Mouse (Mus musculus) myocyte (in vitro differentiated cells): Measurements from ENCODE around the gene Card9. TPM values are rescaled to one million over a fixed set of nuclear protein-coding genes. Genes with fewer than 3 reads are reported as not detected.

ENCODE experiments used
- H3K27me3 ChIP-seq: one replicate; pipeline ENCODE4 v1.6.1; 2011; ENCODE audit not compliant: control insufficient read depth, insufficient read depth, insufficient read length
- H3K36me3 ChIP-seq: one replicate; pipeline ENCODE4 v1.6.1; 2011; ENCODE audit not compliant: control insufficient read depth, insufficient read depth
- H3K4me2 ChIP-seq: one replicate; pipeline ENCODE4 v1.6.1; 2011; ENCODE audit warnings: low read depth, control low read depth
- H3K4me3 ChIP-seq: one replicate; pipeline ENCODE4 v1.5.1; 2011; ENCODE audit warnings: mild to moderate bottlenecking, control low read depth, moderate library complexity
- H3K79me2 ChIP-seq: one replicate; pipeline ENCODE4 v1.6.1; 2011; ENCODE audit not compliant: control insufficient read depth, insufficient read depth
- H3ac ChIP-seq: one replicate; pipeline ENCODE4 v1.6.1; 2011; ENCODE audit not compliant: control insufficient read depth, insufficient read length
- CEBPB ChIP-seq: IDR thresholded peaks from 2 replicates; pipeline ENCODE4 v1.6.1; 2011; ENCODE audit warnings: mild to moderate bottlenecking, moderate library complexity; ENCODE audit not compliant: poor library complexity, insufficient read depth, severe bottlenecking
- E2F4 ChIP-seq: IDR thresholded peaks from one replicate; pipeline ENCODE4 v1.6.1; 2011; ENCODE audit warnings: mild to moderate bottlenecking, control low read depth, moderate library complexity; ENCODE audit not compliant: insufficient read depth
- MAX ChIP-seq: IDR thresholded peaks from one replicate; pipeline ENCODE4 v1.6.1; 2011; ENCODE audit warnings: low read depth, mild to moderate bottlenecking, control low read depth
- MYOD1 ChIP-seq, 3 experiments: IDR thresholded peaks; one replicate each; pipeline ENCODE4 v1.6.1; 2011; ENCODE audit warnings: control low read depth in 2 of 3, low read depth in 2 of 3, mild to moderate bottlenecking in 2 of 3, moderate library complexity in 1 of 3; ENCODE audit not compliant: insufficient read length in 2 of 3, control insufficient read depth in 1 of 3
- MYOG ChIP-seq, 3 experiments: IDR thresholded peaks; one replicate each; pipeline ENCODE4 v1.6.1; 2011; ENCODE audit warnings: control low read depth in 2 of 3, low read depth in 2 of 3, mild to moderate bottlenecking in 2 of 3; ENCODE audit not compliant: insufficient read length in 2 of 3, control insufficient read depth in 1 of 3, insufficient read depth in 1 of 3
- POLR2A ChIP-seq: IDR thresholded peaks from one replicate; pipeline ENCODE4 v1.6.1; 2011; ENCODE audit warnings: low read depth, mild to moderate bottlenecking, control low read depth, moderate library complexity; ENCODE audit not compliant: insufficient read length
- POLR2AphosphoS2 ChIP-seq: IDR thresholded peaks from one replicate; pipeline ENCODE4 v1.6.1; 2011; ENCODE audit warnings: low read depth, control low read depth; ENCODE audit not compliant: insufficient read length
- REST ChIP-seq: IDR thresholded peaks from one replicate; pipeline ENCODE4 v1.6.1; 2011; ENCODE audit warnings: mild to moderate bottlenecking, control low read depth, moderate library complexity; ENCODE audit not compliant: insufficient read depth, insufficient read length
- SRF ChIP-seq: IDR thresholded peaks from one replicate; pipeline ENCODE4 v1.6.1; 2011; ENCODE audit warnings: low read depth; ENCODE audit not compliant: control insufficient read depth, insufficient read length
- TCF12 ChIP-seq: IDR thresholded peaks from one replicate; pipeline ENCODE4 v1.6.1; 2011; ENCODE audit warnings: mild to moderate bottlenecking, control low read depth; ENCODE audit not compliant: poor library complexity, insufficient read depth, severe bottlenecking
- TCF3 ChIP-seq: IDR thresholded peaks from one replicate; pipeline ENCODE4 v1.6.1; 2011; ENCODE audit warnings: low read depth, control low read depth; ENCODE audit not compliant: insufficient read length
- USF1 ChIP-seq: IDR thresholded peaks from one replicate; pipeline ENCODE4 v1.6.1; 2011; ENCODE audit warnings: low read depth, mild to moderate bottlenecking, control low read depth, moderate library complexity
- polyA plus RNA-seq: library from polyadenylated mRNA; unstranded; fragments of >200 nt; fragmentation: generic; extraction: Trizol; gene quantifications from one replicate; pipeline ENCODE4 v1.2.1, GENCODE M21; 2012; ENCODE audit warnings: missing spikeins

Gene Card9
- polyA plus RNA-seq, 1 experiment, result 0.84 TPM

GRCm38 (mm10) chr2:26402265-26402664 lies 41.5 kb upstream of the Card9 start:
- no peak overlapping the region for H3K4me2 ChIP-seq
- no peak overlapping the region for H3ac ChIP-seq
- peaks cover 16% of the 10 kb centered on the region for H3K36me3 ChIP-seq
- H3K27me3 ChIP-seq, result no peaks in the 10 kb centered on the region
- no peak for TF ChIP-seq MYOD1 (IDR thresholded peaks at IDR 0.05; ENCODE audit: control insufficient read depth in 1 of 3, insufficient read length in 2 of 3, low read depth in 2 of 3)
- no peak for TF ChIP-seq MYOG (IDR thresholded peaks at IDR 0.05; ENCODE audit: control insufficient read depth in 1 of 3, insufficient read depth in 1 of 3, insufficient read length in 2 of 3, low read depth in 2 of 3)
- TF ChIP-seq CEBPB, result no peak
- no peak for TF ChIP-seq POLR2A
- no peak for TF ChIP-seq POLR2AphosphoS2
- no peak for TF ChIP-seq MAX
- no peak for TF ChIP-seq TCF3
- no peak for TF ChIP-seq TCF12
- no peak for TF ChIP-seq USF1
- TF ChIP-seq REST, result no peak
- no peak for TF ChIP-seq SRF
- no peak for TF ChIP-seq E2F4
- peaks cover 15% of the 10 kb centered on the region for H3K79me2 ChIP-seq
- no peak overlapping the region for H3K4me3 ChIP-seq

GRCm38 (mm10) chr2:26401023-26401422 lies 40.3 kb upstream of the Card9 start:
- TF ChIP-seq SRF (no peak), TCF3 (no peak), E2F4 (no peak), MYOD1 (IDR thresholded peaks at IDR 0.05; ENCODE audit: control insufficient read depth in 1 of 3, insufficient read length in 2 of 3, low read depth in 2 of 3) (no peak), POLR2AphosphoS2 (no peak), TCF12 (no peak), CEBPB (no peak), POLR2A (no peak), REST (no peak), USF1 (no peak), MYOG (IDR thresholded peaks at IDR 0.05; ENCODE audit: control insufficient read depth in 1 of 3, insufficient read depth in 1 of 3, insufficient read length in 2 of 3, low read depth in 2 of 3) (no peak), MAX (no peak)
- no peaks in the 10 kb centered on the region for H3K27me3 ChIP-seq
- peaks cover 24% of the 10 kb centered on the region for H3K36me3 ChIP-seq
- no peak overlapping the region for H3K4me2 ChIP-seq
- H3K79me2 ChIP-seq, result peaks cover 6% of the 10 kb centered on the region
- H3K4me3 ChIP-seq, result no peak overlapping the region
- no peak overlapping the region for H3ac ChIP-seq

- Histone ChIP-seq H3K4me2 (no peak overlapping the region), H3K4me3 (no peak overlapping the region), H3K27me3 (no peaks in the 10 kb centered on the region), H3K79me2 (no peaks in the 10 kb centered on the region), H3K36me3 (peaks cover 31% of the 10 kb centered on the region), H3ac (no peak overlapping the region)
- TF ChIP-seq POLR2AphosphoS2, result peak; percentile 67
- no peak for TF ChIP-seq MYOD1 (IDR thresholded peaks at IDR 0.05; ENCODE audit: control insufficient read depth in 1 of 3, insufficient read length in 2 of 3, low read depth in 2 of 3)
Measured at GRCm38 (mm10) chr2:26400296-26400695, 39.6 kb upstream of the Card9 start.

- H3K4me3 ChIP-seq, result no peak overlapping the region
Measured at GRCm38 (mm10) chr2:26399647-26400046, 38.9 kb upstream of the Card9 start.

GRCm38 (mm10) chr2:26398978-26399377 lies 38.3 kb upstream of the Card9 start:
- TF ChIP-seq POLR2A (peak; percentile 32), USF1 (no peak), E2F4 (no peak), POLR2AphosphoS2 (peak; percentile 62)
- no peak overlapping the region for H3ac ChIP-seq
- H3K27me3 ChIP-seq, result no peaks in the 10 kb centered on the region
- no peak overlapping the region for H3K4me2 ChIP-seq
- H3K79me2 ChIP-seq, result no peaks in the 10 kb centered on the region
- H3K36me3 ChIP-seq, result peaks cover 45% of the 10 kb centered on the region
- H3K4me3 ChIP-seq, result no peak overlapping the region

More at GRCm38 (mm10) chr2:26399647-26400046, 38.9 kb upstream of the Card9 start:
- Histone ChIP-seq H3K4me2 (no peak overlapping the region), H3K36me3 (peaks cover 38% of the 10 kb centered on the region), H3K27me3 (no peaks in the 10 kb centered on the region), H3ac (no peak overlapping the region), H3K79me2 (no peaks in the 10 kb centered on the region)
- no peak for TF ChIP-seq TCF3
- peak; percentile 22 for TF ChIP-seq POLR2A
- TF ChIP-seq E2F4, result no peak
- peak; percentile 73 for TF ChIP-seq POLR2AphosphoS2
- TF ChIP-seq MYOD1 (IDR thresholded peaks at IDR 0.05; ENCODE audit: control insufficient read depth in 1 of 3, insufficient read length in 2 of 3, low read depth in 2 of 3), result no peak
